Mouse (Mus musculus): ENCODE results near the gene Olfr862. TPM values are rescaled to one million over a fixed set of nuclear protein-coding genes. Genes with fewer than 3 reads are reported as not detected.

Olfr862 gene
- polyA plus RNA-seq (2014; fragmentation: Nextera tagmentation; extraction: Ambion mirVana): not detected in 2 replicates

GRCm38 (mm10) chr9:19887904-19888303 is at the start of gene Olfr862:
Gene Olfr862, minus strand, starts transcription at chr9:19888004.
- Histone ChIP-seq H3K4me3 (ENCODE audit: control insufficient read depth in 1 of 2, insufficient read depth in 1 of 2, low read depth in 1 of 2, low read length in 2 of 2) (no peak within 1 kb of the TSS), H3K9ac (ENCODE audit: low read length) (no peak within 1 kb of the TSS), H3K36me3 (ENCODE audit: control insufficient read depth, insufficient read depth, low read length) (no peaks in the 10 kb centered on the region), H3K4me1 (ENCODE audit: control insufficient read depth in 2 of 2, insufficient read depth in 2 of 2, low read length in 2 of 2) (no peaks in the 10 kb centered on the region), H3K27ac (replicated peaks in 1 of 2; ENCODE audit: control insufficient read depth in 1 of 2, insufficient read depth in 1 of 2, low read depth in 2 of 2, low read length in 2 of 2) (no peak within 1 kb of the TSS), H3K9me3 (ENCODE audit: control insufficient read depth, low read length) (peaks cover 13% of the 10 kb centered on the region; the same call in 1 of the 2 replicates), H3K4me2 (ENCODE audit: low read length) (no peak within 1 kb of the TSS), H3K27me3 (ENCODE audit: control insufficient read depth, insufficient read depth, low read length) (no peaks in the 10 kb centered on the region)
- no peak for ATAC-seq (ENCODE audit: insufficient number of reproducible peaks, insufficient read depth, low FRiP score, low read depth)

- Histone ChIP-seq H3K36me3 (ENCODE audit: control insufficient read depth, insufficient read depth, low read length) (no peaks in the 10 kb centered on the region), H3K9me3 (ENCODE audit: control insufficient read depth, low read length) (0 out of 2 replicates have a peak, but pooled peaks cover 3% of the 10 kb centered on the region), H3K27ac (replicated peaks in 1 of 2; ENCODE audit: control insufficient read depth in 1 of 2, insufficient read depth in 1 of 2, low read depth in 2 of 2, low read length in 2 of 2) (no peak within 1 kb of the TSS), H3K4me3 (ENCODE audit: control insufficient read depth in 1 of 2, insufficient read depth in 1 of 2, low read depth in 1 of 2, low read length in 2 of 2) (no peak within 1 kb of the TSS), H3K4me2 (ENCODE audit: low read length) (no peak within 1 kb of the TSS), H3K27me3 (ENCODE audit: control insufficient read depth, insufficient read depth, low read length) (no peaks in the 10 kb centered on the region), H3K4me1 (ENCODE audit: control insufficient read depth in 2 of 2, insufficient read depth in 2 of 2, low read length in 2 of 2) (no peaks in the 10 kb centered on the region), H3K9ac (ENCODE audit: low read length) (no peak within 1 kb of the TSS)
- no peak for ATAC-seq (ENCODE audit: insufficient number of reproducible peaks, insufficient read depth, low FRiP score, low read depth)
- 76% methylated on average over 2 of the region's 2 CpGs for WGBS
Measured at GRCm38 (mm10) chr9:19916565-19916964, 28.8 kb upstream of the Olfr862 start, which contains the start of gene Olfr77. Gene Olfr77, plus strand, starts transcription at chr9:19916865.

GRCm38 (mm10) chr9:19911170-19911569 is 23.4 kb upstream of the Olfr862 start:
- H3K4me1 ChIP-seq (ENCODE audit: control insufficient read depth in 2 of 2, insufficient read depth in 2 of 2, low read length in 2 of 2): no peaks in the 10 kb centered on the region
- no peak overlapping the region for H3K4me3 ChIP-seq (ENCODE audit: control insufficient read depth in 1 of 2, insufficient read depth in 1 of 2, low read depth in 1 of 2, low read length in 2 of 2)
- H3K9me3 ChIP-seq (ENCODE audit: control insufficient read depth, low read length): peaks cover 5% of the 10 kb centered on the region; the same call in 1 of the 2 replicates
- no peak overlapping the region for H3K27ac ChIP-seq (replicated peaks in 1 of 2; ENCODE audit: control insufficient read depth in 1 of 2, insufficient read depth in 1 of 2, low read depth in 2 of 2, low read length in 2 of 2)
- H3K4me2 ChIP-seq (ENCODE audit: low read length): no peak overlapping the region
- H3K36me3 ChIP-seq (ENCODE audit: control insufficient read depth, insufficient read depth, low read length): no peaks in the 10 kb centered on the region
- H3K27me3 ChIP-seq (ENCODE audit: control insufficient read depth, insufficient read depth, low read length): no peaks in the 10 kb centered on the region
- no peak for ATAC-seq (ENCODE audit: insufficient number of reproducible peaks, insufficient read depth, low FRiP score, low read depth)
- no peak overlapping the region for H3K9ac ChIP-seq (ENCODE audit: low read length)
- WGBS: 37% methylated on average over 4 of the region's 4 CpGs

GRCm38 (mm10) chr9:19849647-19850046 is 38.2 kb downstream of the Olfr862 start, which contains the start of gene Olfr860:
Gene Olfr860, minus strand, starts transcription at chr9:19849747.
- Histone ChIP-seq H3K4me3 (ENCODE audit: control insufficient read depth in 1 of 2, insufficient read depth in 1 of 2, low read depth in 1 of 2, low read length in 2 of 2) (no peak within 1 kb of the TSS), H3K27me3 (ENCODE audit: control insufficient read depth, insufficient read depth, low read length) (no peaks in the 10 kb centered on the region), H3K4me2 (ENCODE audit: low read length) (no peak within 1 kb of the TSS), H3K9ac (ENCODE audit: low read length) (no peak within 1 kb of the TSS), H3K4me1 (ENCODE audit: control insufficient read depth in 2 of 2, insufficient read depth in 2 of 2, low read length in 2 of 2) (no peaks in the 10 kb centered on the region), H3K36me3 (ENCODE audit: control insufficient read depth, insufficient read depth, low read length) (no peaks in the 10 kb centered on the region), H3K9me3 (ENCODE audit: control insufficient read depth, low read length) (0 out of 2 replicates have a peak, but pooled peaks cover 4% of the 10 kb centered on the region), H3K27ac (replicated peaks in 1 of 2; ENCODE audit: control insufficient read depth in 1 of 2, insufficient read depth in 1 of 2, low read depth in 2 of 2, low read length in 2 of 2) (no peak within 1 kb of the TSS)
- WGBS: 65% methylated on average over 1 of the region's 1 CpGs
- no peak for ATAC-seq (ENCODE audit: insufficient number of reproducible peaks, insufficient read depth, low FRiP score, low read depth)

Other genes starting within 250 kb of the Olfr862 start
- gene Olfr857, start 178.6 kb downstream of the Olfr862 start, polyA plus RNA-seq (2014; fragmentation: Nextera tagmentation; extraction: Ambion mirVana): not detected in 2 replicates
- not detected in 2 replicates for gene Olfr58, start 107.7 kb downstream of the Olfr862 start, polyA plus RNA-seq (2014; fragmentation: Nextera tagmentation; extraction: Ambion mirVana)
- not detected in 2 replicates for gene Olfr859, start 83.1 kb downstream of the Olfr862 start, polyA plus RNA-seq (2014; fragmentation: Nextera tagmentation; extraction: Ambion mirVana)
- gene Olfr860, start 38.3 kb downstream of the Olfr862 start, polyA plus RNA-seq (2014; fragmentation: Nextera tagmentation; extraction: Ambion mirVana): not detected in 2 replicates
- gene Olfr77, start 28.9 kb upstream of the Olfr862 start, polyA plus RNA-seq (2014; fragmentation: Nextera tagmentation; extraction: Ambion mirVana): 0.24 and 0.27 TPM in 2 replicates
- gene Olfr866, start 140.0 kb upstream of the Olfr862 start, polyA plus RNA-seq (2014; fragmentation: Nextera tagmentation; extraction: Ambion mirVana): not detected in 2 replicates
- gene Olfr867, start 169.6 kb upstream of the Olfr862 start, polyA plus RNA-seq (2014; fragmentation: Nextera tagmentation; extraction: Ambion mirVana): not detected in 2 replicates
- gene Olfr868, start 210.6 kb upstream of the Olfr862 start, polyA plus RNA-seq (2014; fragmentation: Nextera tagmentation; extraction: Ambion mirVana): not detected in 2 replicates
- gene Olfr869, start 241.0 kb upstream of the Olfr862 start, polyA plus RNA-seq (2014; fragmentation: Nextera tagmentation; extraction: Ambion mirVana): not detected in 2 replicates